Mouse (Mus musculus): Measurements from ENCODE around the gene Serpina3a.

DNA sequence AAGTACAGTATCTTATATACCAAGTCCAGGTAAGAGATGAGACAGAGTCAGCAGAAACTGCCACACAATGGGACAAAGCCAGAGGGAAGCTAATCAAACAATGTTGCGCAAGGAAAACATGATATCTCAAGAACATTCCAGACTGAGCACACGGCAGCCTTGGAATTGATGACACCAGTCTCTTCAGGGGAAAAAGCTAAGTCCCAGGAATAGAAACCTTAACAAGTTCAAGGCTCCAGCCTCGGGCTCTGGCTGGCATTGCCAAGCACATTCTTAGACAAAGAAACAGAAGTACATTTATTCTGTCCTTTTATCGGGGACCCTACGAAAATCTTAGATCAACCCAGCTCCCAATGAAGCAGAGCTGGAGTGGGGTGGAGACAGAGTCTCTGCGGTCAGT is 11.8 kb upstream of the Serpina3a start, which contains the start of gene Serpina5:
- TF ChIP-seq CTCF (IDR thresholded peaks at IDR 0.05; ENCODE audit: low read depth, low read length) (no peak), TAL1 (conservative IDR thresholded peaks at IDR 0.05; ENCODE audit: low read depth, low read length) (no peak), GATA2 (IDR thresholded peaks at IDR 0.05; ENCODE audit: borderline replicate concordance, low read depth, low read length) (no peak), GATA1 (IDR thresholded peaks at IDR 0.05; ENCODE audit: borderline replicate concordance, low read length) (no peak)
